ENCODE assay signal across 8 mouse cellular contexts in the genomic region with DNA sequence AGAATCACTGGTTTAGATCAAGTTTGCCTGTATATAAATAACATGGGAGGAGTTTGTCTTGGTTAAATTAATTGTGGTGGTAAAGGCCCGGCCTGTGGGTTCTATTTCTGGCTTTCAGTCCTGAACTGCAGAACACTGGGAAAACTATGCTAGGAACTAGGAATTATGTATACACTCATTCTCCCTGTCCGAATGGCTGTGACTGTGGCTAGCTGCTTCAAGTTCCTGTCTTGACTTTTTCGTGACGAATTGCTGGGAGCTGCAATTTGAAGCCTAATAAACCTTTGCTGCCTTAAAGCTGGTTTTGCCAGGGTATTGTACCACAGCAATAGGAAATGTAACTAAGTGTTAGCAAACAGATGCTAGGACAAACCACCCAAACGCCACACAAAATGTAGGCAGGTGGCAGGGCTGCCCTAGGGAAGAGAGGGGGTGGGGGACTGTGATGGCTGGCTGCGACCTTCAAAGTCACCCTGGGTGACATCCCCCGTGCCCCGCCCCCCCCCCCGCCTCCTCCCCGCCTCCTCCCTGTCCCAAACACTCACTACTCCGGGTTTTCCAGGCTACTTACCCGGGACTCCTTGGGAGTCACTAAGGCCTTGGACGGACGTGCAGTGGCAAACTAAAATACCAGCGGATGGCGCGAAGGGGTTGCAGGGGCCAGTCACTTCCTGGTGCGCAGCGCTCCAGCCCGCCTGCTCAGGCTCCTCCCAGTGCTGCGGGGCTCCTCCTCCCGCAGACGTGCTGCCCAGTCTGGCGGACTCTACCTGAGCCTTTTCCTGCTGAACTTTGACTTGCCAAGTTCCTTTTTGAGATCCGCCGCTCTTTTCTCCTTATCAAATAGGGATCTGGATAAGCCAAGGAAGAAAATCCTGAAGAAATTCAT. TPM values are rescaled to one million over a fixed set of nuclear protein-coding genes. Genes with fewer than 3 reads are reported as not detected.
DNase-seq lines count a peak whose midpoint lies in the region; ATAC-seq and TF ChIP-seq lines count a peak whose summit lies in the region.

A gene (minus strand): TSS at position 710 of the 886 bp plus-strand sequence.

- peak within 1 kb of the TSS; percentile 56 for H3K4me2 ChIP-seq in forebrain, embryonic 13.5 days
- peak within 1 kb of the TSS; percentile 41 for H3K4me2 ChIP-seq in lung, embryonic 16.5 days (ENCODE audit: low read depth, low read length)

- H3K27me3 ChIP-seq in G1E (ENCODE audit: insufficient read depth, low read length): no peaks in the 10 kb centered on the region
- H3K27me3 ChIP-seq in forebrain, embryonic 13.5 days: no peaks in the 10 kb centered on the region
- H3K27me3 ChIP-seq in lung, embryonic 16.5 days (ENCODE audit: control insufficient read depth, insufficient read depth, low read depth, low read length): no peaks in the 10 kb centered on the region

- 17% methylated on average over 21 of the region's 26 CpGs for WGBS in forebrain, embryonic 13.5 days
- 11% methylated on average over 19 of the region's 26 CpGs for WGBS in lung, embryonic 16.5 days
- 18% methylated on average over 21 of the region's 26 CpGs for WGBS in olfactory bulb, adult 2 months

- no peak for TF ChIP-seq POLR2A in olfactory bulb, adult 2 months (IDR thresholded peaks at IDR 0.05; ENCODE audit: insufficient read depth, low read depth, low read length)

- H3K4me3 ChIP-seq in G1E (ENCODE audit: low read depth, low read length): peak within 1 kb of the TSS; percentile 70
- H3K4me3 ChIP-seq in forebrain, embryonic 13.5 days: peak within 1 kb of the TSS; percentile 40
- peak within 1 kb of the TSS; percentile 48 for H3K4me3 ChIP-seq in lung, embryonic 16.5 days (ENCODE audit: low read length)
- peak within 1 kb of the TSS; percentile 61 for H3K4me3 ChIP-seq in olfactory bulb, adult 2 months (ENCODE audit: insufficient read depth, low read depth, low read length)

- H3K27ac ChIP-seq in forebrain, embryonic 13.5 days: no peak within 1 kb of the TSS
- H3K27ac ChIP-seq in lung, embryonic 16.5 days (ENCODE audit: low read length): peak within 1 kb of the TSS; percentile 83
- H3K27ac ChIP-seq in olfactory bulb, adult 2 months (ENCODE audit: insufficient read depth, low read depth, low read length): 0 out of 2 replicates have a peak within 1 kb of the TSS, but pooled peaks have one; percentile 8

- H3K4me1 ChIP-seq in G1E (ENCODE audit: insufficient read depth, low read depth, low read length): peaks cover 28% of the 10 kb centered on the region
- 0 out of 2 replicates have a peak, but pooled peaks cover 3% of the 10 kb centered on the region for H3K4me1 ChIP-seq in forebrain, embryonic 13.5 days
- no peaks in the 10 kb centered on the region for H3K4me1 ChIP-seq in lung, embryonic 16.5 days (replicated peaks; ENCODE audit: control insufficient read depth, insufficient read depth, low read length)
- H3K4me1 ChIP-seq in olfactory bulb, adult 2 months (ENCODE audit: control insufficient read depth, insufficient read depth, low read length): peaks cover 3% of the 10 kb centered on the region; the same call in 1 of the 2 replicates

- DNase-seq in G1E (ENCODE audit: low spot score): peak; percentile 46
- DNase-seq in heart, postnatal 14 days: peak; percentile 66 to 67
- peak; percentile 72 to 84 for DNase-seq in kidney, postnatal 4 days
- peak; percentile 65 for DNase-seq in thymus, postnatal 0 days (ENCODE audit: low spot score)

- peak; percentile 83 for ATAC-seq in G1E (ENCODE audit: extremely low read depth, insufficient number of reproducible peaks, low FRiP score, poor library complexity, severe bottlenecking)
- ATAC-seq in cerebellum, adult (ENCODE audit: insufficient number of reproducible peaks, low FRiP score, low TSS enrichment): peak; percentile 97
- peak; percentile 92 for ATAC-seq in forebrain, embryonic 13.5 days
- ATAC-seq in lung, embryonic 16.5 days (ENCODE audit: low read depth): peak; percentile 95

- H3K9me3 ChIP-seq in G1E (replicated peaks): no peaks in the 10 kb centered on the region
- H3K9me3 ChIP-seq in forebrain, embryonic 13.5 days (replicated peaks): no peaks in the 10 kb centered on the region
- no peaks in the 10 kb centered on the region for H3K9me3 ChIP-seq in lung, embryonic 16.5 days (ENCODE audit: control insufficient read depth, low read length)

- peaks cover 15% of the 10 kb centered on the region for H3K36me3 ChIP-seq in G1E (replicated peaks)
- no peaks in the 10 kb centered on the region for H3K36me3 ChIP-seq in forebrain, embryonic 13.5 days (ENCODE audit: poor library complexity, severe bottlenecking)
- H3K36me3 ChIP-seq in lung, embryonic 16.5 days (ENCODE audit: control insufficient read depth, insufficient read depth, low read length): no peaks in the 10 kb centered on the region

- 0 out of 2 replicates have a peak within 1 kb of the TSS, but pooled peaks have one; percentile 30 for H3K9ac ChIP-seq in forebrain, embryonic 13.5 days
- H3K9ac ChIP-seq in lung, embryonic 16.5 days (ENCODE audit: low read length): peak within 1 kb of the TSS; percentile 60

- intact Hi-C loops in heart, postnatal 14 days (cut with DNase I): no loop called here

- TF ChIP-seq CTCF in G1E (IDR thresholded peaks at IDR 0.05; ENCODE audit: low read depth, low read length): no peak
- TF ChIP-seq CTCF in olfactory bulb, adult 2 months (IDR thresholded peaks at IDR 0.05; ENCODE audit: insufficient read depth, low read depth, low read length): no peak

RNA-seq across cellular contexts. Expression of the gene that starts here (rescaled TPM):
- total RNA-seq in G1E (2014; fragmentation: Nextera tagmentation): 27.0 and 34.8 TPM in 2 replicates
- total RNA-seq in G1E (2017): 37.5 and 39.2 TPM in 2 replicates
- polyA plus RNA-seq in G1E (2012): 0.89 and 1.6 TPM in 2 replicates
- 7.2 and 7.9 TPM in 2 replicates for polyA plus RNA-seq in forebrain, embryonic 13.5 days (2015; fragmentation: Nextera tagmentation; extraction: Ambion mirVana)
- total RNA-seq in heart, postnatal 14 days (2021): 10 to 100 TPM; 37.4 to 55.0 TPM
- 20.1 and 20.4 TPM in 2 replicates for polyA plus RNA-seq in lung, embryonic 16.5 days (2015; fragmentation: Nextera tagmentation; extraction: Ambion mirVana)
- polyA plus RNA-seq in olfactory bulb, adult 2 months (2012; ENCODE audit: insufficient read depth, insufficient read length, low replicate concordance, missing spikeins): not detected in 2 replicates
- 17.6 and 18.1 TPM in 2 replicates for polyA plus RNA-seq in thymus, postnatal 0 days (2015; fragmentation: Nextera tagmentation; extraction: Ambion mirVana)
